Mouse (Mus musculus) inflammation-experienced regulatory T-cells (primary cell): Measurements from ENCODE around the gene Stra6l. TPM values are rescaled to one million over a fixed set of nuclear protein-coding genes. Genes with fewer than 3 reads are reported as not detected.

Experiments
- polyA plus RNA-seq, 2 experiments: library from polyadenylated mRNA; unstranded; fragments of 100-300 nt; shearing (Covaris generic); gene quantifications; one replicate each; pipeline ENCODE4 v1.2.1; 2017

The Stra6l gene
- polyA plus RNA-seq = under 1 TPM; 0.18 to 0.84 TPM

GRCm38 (mm10) chr4:45848109-45848824 lies at the start of gene Stra6l:
Stra6l (plus strand) TSS chr4:45848664.

DNA sequence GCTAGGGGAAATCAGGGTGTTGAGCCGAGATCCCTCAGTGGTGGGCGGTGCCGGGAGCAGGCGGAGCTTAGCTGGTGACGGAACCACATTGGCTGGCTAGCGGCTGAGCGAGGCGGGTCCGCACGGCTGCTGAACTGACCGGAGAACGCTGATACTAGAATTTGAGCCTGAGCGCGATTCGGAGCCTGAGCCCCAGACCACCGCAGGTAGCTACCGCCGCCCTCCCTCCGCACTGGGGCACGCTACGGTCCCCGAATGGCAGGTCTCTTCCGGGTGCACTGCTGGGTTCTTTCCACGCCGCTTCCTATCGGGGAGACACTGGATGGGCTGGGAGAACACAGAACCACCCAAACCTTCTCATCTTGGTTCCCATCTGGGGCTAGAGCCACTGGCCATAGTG lies 49.5 kb upstream of the Stra6l start, which contains the start of gene Aldh1b1:
TSS of gene Aldh1b1 (plus strand) at position 59 of the 400 bp plus-strand sequence.

DNA sequence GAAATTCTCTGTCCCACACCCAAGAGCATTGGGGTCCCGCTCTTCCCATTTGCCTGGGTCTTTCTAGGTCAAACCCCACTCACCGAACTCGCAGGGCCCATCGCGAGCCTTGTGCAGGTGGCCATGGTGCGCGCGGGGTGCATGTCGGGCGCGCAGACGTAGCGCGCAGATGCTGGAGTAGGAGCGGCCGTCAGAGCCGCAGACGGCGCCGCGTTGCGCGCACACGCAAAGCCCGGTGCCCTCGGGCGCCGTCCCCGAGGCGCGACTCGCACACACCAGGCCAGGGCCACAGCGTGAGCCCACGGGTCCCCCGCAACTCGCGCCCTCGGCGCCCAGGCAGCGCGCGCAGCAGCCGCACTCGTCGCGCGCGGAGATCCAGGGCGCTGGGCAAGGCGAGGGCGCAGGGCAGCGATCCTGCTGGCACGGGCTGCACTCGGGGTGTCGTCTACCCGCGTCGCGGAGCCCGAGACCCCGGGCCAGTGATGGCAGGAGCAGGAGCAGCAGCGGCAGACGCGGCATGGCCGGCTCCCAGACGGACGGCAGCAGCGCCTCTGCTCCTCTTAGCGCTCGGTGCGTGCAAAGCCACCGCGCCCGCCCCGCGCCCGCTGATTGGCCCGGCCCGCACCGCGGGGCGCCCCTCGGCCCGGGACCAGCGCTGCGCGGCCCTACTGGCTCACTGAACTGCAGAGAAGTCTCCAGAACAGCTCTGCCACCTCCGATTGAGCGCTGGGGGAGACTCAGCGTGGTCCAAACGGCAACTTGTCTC lies 22.0 kb upstream of the Stra6l start, which contains the start of gene Igfbpl1:
TSS of gene Igfbpl1 (minus strand) at position 649 of the 766 bp plus-strand sequence.

DNA sequence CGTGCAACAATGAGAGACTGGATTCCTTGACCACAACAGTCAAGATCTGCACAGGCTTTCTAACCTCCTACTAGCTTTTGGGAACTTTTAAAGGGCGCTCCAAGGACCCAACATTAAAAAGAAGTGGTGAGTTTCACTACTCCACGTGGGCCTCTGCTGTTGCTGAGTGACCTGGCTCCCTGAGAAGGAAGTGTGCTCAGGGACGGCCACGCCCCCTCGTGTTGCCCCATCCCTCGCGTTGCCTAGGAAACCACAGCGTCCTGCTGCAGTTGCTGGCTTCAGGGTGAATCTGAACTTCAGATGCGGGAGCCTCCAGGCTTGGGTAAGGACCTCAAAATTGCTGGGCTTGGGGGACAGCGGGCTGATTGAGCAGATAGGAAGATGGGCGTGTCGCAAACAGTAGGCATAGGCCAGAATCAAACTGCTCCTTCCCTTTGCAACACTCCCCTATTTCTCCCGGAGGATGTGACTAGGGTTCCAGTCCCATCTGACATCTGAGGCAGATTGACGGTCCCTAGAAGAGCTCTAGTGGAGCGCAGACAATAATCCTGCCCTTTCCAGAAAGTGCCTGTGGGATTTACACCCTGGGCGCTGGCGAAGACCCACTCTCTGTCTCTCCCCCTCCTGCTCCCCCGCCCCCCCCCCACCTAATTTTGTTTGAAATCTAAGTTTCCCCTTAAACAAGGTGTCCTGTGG lies 41.8 kb downstream of the Stra6l start, which contains the start of gene Ccdc180:
TSS of gene Ccdc180 (plus strand) at position 238 of the 696 bp plus-strand sequence.

Other genes starting within 250 kb of the Stra6l start
- 1 to 10 TPM; 4.0 to 4.1 TPM for gene Aldh1b1, start 49.6 kb upstream of the Stra6l start, polyA plus RNA-seq
- under 1 TPM; 0.16 to 0.25 TPM for gene Igfbpl1, start 21.7 kb upstream of the Stra6l start, polyA plus RNA-seq
- under 1 TPM; 0.08 to 0.39 TPM for gene Ccdc180, start 41.6 kb downstream of the Stra6l start, polyA plus RNA-seq
- 10 to 100 TPM in 1 of 2 experiments, 1 to 10 TPM in 1; 8.9 to 14.9 TPM for gene Tdrd7, start 116.7 kb downstream of the Stra6l start, polyA plus RNA-seq
- gene Tmod1, start 190.3 kb downstream of the Stra6l start, polyA plus RNA-seq = 1 to 10 TPM; 1.7 to 2.9 TPM